Mouse (Mus musculus) yolk sac, embryonic 10.5 days (tissue): ENCODE measurements around the gene Lrpap1.
A peak's percentile ranks its signal among the peaks of the same experiment; 100 is the strongest.

Source experiments
- DNase-seq: peaks from one replicate; pipeline ENCODE4 v3.0.0-alpha.2; 2017; ENCODE audit warnings: low spot score

Gene Lrpap1

DNA sequence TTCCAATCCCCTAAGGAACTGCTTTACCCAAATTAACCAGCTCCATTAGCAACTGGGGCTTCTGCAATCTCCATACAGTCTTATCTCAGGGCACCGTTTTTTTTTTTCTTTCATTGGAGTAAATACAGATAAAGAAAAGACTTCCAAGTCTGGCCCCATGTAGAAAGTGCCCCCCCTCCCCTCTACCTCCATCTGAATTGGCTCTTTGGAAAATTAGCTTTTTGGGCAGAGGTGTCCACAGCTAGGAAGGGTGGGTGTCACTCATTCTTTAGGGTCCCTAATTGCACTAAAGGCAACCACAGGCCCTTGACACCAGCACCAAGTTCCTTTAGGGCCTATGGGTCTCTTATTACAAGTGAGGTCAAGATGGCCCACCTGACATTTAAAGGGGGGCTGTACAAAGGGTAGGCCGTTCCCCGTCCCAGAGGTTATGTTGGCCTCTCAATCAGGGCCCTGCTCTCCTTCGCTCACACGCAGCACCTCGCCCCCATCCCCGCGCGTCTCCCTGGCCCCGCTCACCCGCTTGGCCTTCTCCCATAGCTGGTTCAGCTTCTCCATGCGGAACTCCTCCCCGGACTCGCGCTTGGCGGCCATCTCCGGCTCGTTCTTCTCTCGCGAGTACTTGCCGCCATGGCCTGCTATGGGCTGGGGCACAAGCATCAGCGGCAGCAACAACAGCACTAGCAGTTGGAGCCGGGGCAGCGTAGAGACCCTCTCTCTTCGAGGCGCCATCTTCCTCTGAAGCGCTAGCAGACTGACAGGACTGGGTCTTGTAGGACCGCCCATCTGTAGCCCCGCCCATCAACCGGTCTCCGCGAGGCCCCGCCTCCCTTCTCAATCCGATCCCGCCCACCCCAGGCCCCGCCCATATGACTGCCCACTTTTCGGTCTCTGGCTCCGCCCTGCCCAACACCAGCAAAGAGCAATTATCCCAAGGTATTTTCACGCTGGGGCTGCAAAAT, at the start of gene Lrpap1:
Lrpap1 (minus strand) TSS at position 807 of the 962 bp plus-strand sequence.
- DNase-seq = peak; percentile 96

DNA sequence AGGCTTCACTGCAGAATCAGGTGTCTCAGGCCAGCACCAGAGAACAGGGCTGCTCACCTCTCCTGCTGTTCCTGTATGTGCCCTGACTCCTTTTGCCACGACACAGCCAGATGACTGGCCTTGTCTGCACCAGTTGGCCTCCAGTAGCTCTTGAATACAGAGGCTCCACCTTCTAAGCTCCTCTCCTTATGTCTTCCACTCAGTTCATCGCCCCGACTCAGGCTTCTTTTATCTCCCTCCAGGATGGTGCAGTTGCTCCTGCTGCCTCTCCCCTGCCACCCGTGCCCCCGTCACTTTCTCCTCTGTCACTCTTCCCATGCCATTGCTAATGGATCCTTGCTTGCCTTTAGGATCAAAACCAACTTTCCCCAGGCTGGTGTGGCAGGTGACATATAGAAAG, 44.4 kb upstream of the Lrpap1 start:
- no peak for DNase-seq

DNA sequence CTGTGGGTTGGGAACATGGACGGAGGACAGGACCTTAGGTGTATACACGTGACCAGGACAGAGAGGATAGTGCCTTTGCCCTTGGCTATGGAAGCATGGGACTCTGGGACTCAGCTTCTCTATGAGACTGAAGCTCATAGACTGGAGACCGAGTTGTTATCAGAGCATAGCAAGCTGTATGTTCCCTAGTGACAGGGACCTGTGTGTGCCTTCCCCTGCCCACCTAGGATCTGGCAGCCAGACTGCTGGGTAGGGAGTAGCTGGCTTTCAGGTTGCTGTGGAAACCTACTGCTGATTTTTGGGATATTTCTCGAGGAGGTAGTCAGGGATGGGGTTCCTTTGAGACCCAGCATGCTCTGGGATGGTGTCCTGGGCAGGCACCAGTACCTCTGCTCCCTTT, 44.0 kb upstream of the Lrpap1 start:
- no peak for DNase-seq

DNA sequence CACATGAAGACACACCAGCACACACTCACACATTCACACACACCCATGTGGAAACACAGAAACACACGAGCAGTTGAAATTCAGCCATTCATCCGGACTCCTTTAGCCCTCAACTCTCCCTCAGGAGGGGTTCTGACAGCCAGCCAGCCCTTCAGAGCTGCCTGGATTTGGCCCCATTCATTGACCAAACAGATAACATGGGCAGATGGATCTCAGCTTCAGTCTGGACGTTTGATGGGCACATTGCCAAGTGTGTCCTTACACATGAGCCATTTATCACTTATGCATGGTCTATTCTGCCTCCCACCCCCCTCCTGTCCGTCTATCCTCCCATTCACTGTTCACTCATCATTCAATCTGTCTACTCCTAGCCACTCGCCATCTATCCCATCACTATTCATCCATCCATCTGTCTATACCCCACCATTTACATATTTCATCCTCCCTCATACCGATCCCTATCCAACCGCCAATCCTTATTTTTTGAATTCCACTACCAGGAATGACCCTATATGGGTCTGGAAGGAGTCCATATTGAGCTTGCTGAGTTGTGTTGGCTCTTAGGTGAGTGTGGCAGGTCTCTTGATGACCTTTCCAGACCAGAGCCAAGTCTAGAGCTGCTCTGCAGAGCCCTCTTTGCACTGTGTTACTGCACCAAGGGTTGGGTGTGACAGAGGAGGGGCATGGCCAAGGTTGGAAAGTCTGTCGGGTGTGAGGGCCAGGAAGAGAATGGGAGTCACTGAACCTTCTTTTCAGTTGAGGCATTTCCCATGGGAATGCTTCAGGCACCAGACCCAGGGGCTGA, 42.6 kb upstream of the Lrpap1 start:
- no peak for DNase-seq

DNA sequence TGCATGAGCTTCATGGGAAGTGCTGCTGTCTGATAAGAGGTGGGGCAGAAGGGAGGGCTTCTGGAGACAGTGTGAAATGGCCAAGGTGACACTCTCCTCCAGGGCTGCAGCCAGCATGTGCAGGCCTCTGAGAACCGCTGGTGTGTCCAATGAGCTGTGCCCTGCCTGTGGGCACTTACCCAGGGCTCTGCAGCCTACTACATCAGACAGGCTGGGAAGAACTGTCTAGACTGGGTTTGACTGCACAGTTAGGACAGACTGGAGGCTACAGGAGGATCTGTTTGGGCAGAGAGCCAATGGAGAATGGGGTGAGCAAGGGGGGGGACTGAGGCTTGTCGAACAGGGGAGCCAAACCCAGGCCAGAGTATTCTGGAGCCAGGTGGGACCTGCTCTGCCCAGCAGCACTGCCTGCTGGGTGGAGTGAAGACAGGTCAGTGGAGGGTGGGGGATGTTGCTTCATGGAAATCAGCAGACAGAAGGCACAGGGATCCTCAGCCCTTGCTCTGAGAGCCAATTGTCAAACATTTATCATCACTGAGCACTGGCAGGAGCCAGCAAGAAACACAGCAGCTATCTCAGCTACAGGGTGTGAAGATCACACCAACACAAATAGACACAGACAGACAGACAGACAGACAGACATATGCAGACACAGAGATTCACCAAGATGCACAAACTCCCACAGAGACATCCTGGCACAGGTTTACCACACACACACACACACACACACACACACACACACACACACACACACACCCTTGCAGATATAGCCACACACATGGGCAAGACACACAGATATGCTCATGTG, 41.8 kb upstream of the Lrpap1 start:
- DNase-seq = no peak

DNA sequence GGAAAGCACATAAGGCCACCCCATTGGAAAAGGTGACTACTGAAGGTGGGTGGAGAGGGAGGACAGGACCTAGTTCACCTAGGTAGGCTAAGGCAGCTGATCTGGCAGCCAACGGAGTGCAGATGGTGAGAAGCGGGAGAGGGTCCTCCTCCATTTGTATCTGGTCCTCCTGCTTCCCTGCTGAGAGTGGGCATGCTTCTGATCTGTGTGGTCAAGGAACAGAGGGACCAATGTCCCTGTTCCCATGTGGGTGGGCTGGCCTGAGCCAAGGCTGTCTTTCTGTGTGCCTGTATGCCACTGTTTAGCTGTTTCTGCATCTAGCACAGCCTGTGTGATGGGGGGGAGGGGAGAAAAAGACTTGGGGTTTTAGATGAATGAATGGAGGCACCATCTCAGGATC, 41.2 kb upstream of the Lrpap1 start:
- no peak for DNase-seq

DNA sequence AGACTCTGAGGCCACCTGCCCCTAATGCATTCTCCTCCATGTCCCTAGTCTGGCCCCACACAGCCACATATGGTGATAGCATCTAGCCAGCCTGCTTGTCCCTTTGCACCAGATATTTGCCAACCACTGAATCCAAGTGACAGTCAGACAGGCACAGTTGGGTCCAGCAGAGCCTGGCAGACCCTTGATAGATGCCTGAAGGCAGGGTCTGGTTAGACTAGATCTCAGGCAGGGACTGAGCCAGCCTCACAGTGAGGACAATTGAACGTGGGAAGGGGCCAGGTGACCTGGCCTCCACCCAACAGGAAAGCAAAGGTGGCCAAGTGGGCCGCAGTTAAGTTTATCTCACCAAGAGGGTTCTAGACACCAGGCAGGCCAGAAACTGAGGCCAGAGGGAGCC, 39.1 kb upstream of the Lrpap1 start:
- no peak for DNase-seq

DNA sequence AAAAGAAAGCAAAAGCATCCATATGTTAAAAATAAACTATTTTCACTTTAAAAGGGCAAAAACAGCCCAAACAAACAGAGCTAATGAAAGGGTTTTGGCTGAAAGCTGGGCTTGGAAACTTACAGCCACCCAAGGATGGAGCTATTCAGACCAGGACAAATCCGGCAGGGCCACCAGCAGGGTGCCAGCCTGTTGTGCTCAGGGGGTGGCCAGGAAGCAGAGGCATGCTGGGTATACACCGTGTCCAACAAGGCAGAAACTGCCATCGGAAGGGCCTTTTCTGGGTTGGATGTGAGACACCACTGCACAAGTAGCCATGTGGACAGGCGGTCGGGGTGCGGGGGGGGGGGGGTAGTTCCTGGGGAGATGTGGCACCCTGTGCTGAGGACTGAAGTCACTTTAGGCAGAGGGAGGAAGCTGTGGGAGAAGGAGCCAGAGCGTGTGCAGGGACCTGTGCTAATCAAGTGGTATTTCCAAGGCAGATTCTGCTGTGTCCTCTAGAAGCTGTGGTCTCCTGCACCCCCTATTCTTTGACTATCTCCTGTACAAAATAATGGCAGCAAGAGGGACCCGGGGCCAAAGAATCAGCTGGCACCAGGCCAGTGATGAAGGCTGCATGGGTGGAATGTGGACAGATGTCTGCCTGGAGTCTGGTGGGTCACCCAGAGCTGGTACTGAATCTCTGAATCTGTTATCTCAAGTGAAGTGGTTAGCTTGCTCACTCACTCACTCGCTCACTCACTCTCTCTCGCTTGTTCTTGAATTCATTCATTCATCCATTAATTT, 38.1 kb upstream of the Lrpap1 start:
- DNase-seq = no peak

DNA sequence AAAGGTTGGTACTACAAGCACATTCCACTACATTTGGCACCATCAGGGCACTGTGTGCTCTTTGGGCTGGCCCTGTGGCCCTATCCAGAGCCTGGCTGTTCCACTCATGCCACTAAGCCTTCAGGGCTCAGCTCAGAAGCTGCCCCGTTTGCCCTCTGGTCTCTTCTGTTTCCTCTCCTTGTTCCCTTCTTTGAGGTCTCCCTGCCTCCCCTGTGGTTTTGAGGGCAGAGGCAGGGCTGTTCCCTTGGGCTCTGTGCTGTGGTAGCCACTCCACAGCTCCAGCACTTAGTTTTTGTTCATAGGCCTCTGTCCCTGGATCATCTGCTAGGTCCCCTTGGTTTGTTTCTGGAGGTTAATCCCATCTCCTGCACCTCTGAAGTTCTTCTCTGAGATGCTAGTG, 37.3 kb upstream of the Lrpap1 start:
- DNase-seq = no peak

DNA sequence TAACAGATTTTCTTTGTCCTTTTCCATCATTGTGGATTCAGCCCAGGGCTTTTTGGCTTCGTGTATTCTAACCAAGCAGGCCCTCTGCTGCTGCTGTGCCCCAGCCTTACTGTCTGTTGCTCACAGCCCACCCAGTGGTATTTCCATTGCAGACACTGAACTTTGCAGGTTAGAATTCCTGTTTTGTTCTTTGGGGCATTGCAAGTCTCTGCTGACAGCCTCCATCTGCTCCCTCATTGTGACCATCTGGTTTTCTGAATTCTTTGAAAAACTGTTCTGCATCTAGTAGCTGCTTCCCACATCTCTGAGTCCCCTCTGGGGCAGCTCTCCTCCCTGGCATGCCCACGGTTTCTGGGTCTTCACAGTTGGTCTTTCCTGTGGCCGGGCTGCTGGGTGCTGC, 35.8 kb upstream of the Lrpap1 start:
- no peak for DNase-seq

DNA sequence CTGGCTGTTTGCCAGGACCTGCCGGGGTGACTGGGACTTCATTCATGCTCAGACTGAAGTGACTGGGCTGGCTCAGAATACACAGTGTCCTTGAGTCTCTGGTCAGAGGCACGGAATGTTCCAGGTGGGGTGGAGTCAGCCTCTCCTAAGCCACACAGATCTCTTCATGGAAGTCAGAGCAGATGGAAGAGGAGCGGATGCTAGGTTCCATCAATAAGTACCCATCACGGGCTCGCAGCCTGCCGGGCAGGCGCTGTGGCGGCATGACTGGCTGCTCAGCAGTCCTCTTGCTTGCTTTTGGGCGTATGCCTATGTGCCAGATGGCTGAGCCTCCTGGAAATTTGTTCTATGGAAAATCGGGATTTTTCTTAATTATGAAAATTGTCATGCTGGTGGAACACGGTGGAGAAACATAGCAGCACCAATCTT, 32.6 kb upstream of the Lrpap1 start:
- no peak for DNase-seq

DNA sequence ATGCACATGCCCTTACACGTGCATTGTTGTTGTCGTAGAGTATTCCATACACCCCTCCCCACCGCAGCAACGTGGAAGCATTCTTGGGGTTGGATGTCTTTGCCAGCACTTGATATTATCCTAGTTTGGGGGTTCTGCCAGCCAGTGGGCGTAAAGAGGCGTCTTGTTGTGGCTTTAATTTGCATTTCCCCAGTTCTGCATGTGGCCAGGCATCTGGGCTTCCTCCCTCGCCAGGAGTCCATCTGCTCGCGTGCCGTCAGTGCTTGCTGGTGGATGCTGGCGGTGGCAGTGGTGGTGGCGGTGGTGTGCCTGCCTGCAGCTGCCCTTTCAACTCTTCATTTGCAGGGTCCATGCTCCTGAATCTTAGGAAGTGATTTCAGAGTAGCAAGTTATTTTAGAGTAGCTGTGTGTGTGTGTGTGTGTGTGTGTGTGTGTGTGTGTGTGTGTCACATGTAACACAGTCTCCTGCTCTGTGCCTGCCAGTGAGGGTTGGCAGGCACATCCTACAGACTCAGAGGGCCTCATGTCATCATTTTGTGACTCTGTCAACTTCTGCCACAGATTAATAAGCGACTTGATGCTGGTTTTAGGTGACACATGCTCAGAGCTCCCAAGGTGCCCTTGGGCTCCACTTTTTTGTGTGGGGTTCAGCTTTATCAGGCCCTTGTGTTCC, 32.1 kb upstream of the Lrpap1 start:
- no peak for DNase-seq

DNA sequence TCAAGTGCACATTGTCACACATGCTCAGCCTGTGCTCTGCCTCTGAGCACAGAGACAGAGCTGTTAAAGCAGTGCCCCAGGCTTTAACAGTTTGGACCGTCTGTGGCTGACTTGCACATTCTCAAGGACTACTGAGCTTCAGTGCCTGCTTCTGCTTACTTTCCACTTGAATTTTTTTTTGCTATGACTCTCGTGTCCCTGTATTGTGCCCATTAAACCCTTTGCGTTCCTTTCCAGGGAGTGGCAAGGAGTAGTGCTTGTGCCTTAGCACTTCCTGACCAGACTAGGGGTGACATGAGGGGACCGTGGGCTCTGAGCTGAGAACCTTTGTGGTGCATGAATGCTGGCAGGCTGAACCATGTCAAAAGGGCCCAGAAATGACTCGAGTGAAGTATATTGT, 30.3 kb upstream of the Lrpap1 start:
- no peak for DNase-seq

DNA sequence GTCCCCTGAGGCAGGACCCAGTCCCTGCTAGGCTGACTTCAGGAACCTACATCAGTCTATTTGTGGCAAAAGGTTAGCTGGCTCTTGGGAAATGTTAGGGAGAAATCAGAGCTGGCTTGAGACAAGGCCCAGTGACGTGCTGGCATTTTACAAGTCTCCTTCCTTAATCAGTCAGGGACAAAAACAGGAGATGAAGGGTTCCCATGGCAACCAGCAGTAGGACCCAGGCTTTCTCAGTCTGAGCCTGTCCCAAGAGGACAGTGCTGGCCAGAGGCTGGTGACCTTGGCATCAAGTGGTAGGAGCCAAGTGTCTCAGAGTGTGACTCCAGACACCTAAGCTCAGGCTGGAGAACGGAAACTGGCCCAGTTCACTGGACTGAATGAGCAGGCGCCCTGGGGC, 28.7 kb upstream of the Lrpap1 start:
- DNase-seq = no peak

DNA sequence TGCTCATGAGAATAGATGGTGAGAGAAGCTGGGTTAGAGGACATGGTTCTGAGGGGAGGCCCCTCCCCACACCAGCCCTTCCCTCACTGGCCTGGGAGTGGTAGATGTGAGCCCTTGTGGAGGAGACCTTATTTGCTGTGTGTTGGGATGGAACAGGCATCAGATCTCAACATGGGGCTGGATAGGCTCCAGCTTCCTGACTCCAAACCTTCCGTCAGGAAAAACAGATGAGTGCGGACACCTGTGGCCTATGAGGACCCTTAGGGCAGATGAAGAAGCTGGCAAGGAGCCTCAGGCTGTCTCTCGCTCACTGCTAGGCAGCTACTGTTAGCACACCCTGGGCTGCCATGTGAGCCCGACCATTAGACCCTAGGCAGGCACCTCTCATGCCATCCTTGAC, 27.9 kb upstream of the Lrpap1 start:
- DNase-seq = no peak

DNA sequence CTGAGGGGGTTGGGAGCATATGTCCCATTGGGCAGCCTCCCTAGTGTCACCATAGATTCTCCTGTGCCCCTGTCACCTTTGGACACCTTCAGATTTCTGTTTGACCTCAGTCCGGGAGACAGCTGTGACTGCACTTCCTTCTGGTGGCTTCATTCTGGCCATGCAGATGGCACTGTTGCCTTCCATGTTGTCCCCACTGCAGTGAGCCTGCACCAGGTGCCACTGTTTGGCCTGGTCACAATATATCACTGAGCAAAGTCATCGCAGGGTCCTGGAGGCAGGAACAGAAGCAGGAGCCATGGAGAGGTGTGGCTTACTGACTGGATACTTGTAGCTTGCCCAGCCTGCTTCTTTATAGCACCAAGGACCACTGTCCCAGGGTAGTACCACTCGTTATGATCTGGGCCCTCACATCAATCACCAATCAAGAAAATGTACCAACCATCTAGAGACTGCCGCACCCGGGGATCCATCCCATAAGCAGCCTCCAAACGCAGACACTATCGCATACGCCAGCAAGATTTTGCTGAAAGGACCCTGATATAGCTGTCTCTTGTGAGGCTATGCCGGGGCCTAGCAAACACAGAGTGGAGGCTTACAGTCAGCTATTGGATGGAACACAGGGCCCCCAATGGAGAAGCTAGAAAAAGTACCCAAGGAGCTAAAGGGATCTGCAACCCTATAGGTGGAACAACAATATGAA, 26.9 kb upstream of the Lrpap1 start:
- DNase-seq = no peak

DNA sequence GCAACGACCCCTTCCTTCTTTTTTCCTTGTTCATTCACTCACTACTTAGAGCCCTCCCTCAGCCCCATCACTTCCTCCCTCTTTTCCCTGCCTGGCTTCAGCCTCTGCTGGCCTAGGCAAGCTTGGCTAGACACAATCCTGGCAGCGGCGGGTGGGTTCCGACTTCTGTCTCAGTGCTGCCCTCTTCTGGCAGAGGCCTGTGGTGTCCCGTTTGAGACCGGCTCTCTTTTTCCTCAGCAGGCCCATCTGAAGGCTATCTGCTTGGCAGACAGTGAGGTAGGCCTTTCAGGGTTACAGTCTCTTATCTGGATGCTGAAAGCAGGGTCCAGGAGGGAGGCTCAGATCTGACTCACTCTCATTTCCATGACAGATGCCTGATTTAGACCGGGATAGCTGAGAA, 26.2 kb upstream of the Lrpap1 start:
- DNase-seq = peak; percentile 60

DNA sequence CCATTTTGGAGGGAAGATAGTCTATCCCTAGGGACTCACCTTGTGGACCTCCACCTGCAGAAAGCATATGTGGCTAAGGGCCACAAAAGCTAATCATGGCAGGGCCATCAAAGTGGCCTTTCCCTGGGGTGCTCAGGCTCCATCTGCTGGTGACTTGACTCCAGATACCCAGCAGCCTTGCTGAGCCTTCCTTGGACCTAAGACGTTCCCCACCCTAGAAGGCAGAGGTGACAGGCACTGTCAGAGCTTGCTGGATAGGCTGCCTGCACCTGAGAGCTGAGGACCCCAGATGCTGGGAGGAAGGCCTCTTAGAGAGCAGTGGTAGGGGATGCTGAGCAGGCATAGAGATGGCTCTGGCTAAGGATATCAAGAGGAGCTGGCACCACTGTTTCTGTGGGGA, 25.7 kb upstream of the Lrpap1 start:
- no peak for DNase-seq

DNA sequence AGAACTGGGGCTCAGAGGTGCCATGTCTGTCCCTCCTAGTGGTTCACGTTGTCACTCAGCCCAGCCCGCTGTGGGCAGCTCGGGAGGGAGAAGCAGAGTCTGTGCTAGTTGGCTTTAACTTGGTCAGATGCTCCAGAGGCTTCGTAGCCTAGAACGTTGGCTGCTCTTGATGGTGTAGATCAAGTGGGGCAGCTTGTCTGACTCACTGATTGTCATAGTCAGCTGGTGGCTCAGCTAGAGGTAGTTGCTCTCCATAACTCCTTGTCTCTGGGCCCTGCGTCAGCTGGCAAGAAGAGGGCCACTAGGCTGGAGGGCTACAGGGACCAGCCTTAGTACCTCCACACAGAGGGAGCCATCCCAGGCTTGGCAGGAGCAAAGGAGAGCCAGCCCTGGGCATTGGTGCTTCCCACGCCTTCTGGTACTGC, 24.2 kb upstream of the Lrpap1 start:
- DNase-seq = no peak

DNA sequence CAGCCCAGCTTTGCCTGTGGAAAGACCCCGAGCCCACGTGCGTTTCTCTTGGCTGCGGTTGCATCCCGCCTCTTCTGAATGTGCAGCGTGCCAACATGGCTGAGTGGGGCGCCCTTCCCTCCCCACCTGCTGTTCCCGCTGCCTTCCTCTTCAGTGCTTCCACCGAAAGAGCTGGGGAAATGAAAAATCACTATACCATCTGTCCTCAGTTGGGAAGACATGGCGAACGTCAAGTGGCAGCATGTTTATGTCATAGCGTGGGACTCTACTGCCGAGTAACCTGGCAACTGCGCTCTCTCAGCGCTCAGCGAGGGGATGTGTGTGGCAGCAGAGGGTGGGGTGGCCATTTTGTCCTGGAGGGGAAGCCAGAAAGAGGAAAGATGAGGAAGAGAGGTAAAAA, 23.6 kb upstream of the Lrpap1 start:
- no peak for DNase-seq
